Mouse (Mus musculus): ENCODE data around the gene Ngfr.

Ngfr gene

DNA sequence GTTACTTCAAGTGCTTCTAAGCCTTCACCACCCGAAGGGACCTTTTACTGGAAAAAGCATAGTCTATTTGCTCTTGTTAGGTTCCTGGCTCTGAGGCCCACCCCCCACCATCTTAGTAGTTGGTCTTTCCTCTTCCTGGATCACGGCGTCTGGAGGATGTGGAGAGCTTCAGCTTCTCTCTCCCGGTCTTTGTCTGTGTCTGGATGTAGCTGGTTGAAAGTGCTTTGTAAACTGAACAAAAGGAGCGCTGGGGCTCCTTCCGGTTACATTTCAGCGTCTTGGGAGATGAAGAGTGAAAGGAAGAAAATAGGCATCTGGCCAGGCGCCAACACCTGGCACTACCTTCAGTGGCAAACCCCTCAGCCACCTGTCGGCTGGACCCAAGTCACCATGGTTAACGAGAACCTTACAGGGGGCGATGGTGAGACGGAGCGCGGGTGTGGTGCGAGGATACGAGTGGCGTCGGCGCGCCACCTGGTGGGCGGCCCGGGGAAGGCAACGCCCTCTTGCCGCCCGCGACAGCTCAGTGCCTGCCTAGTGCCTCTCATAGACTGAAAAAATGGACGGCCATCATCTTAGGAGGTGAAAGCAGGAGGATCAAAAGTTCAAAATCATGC is 67.0 kb downstream of the Ngfr start:
- DNase-seq (ENCODE audit: low read depth) = peak; percentile 93

DNA sequence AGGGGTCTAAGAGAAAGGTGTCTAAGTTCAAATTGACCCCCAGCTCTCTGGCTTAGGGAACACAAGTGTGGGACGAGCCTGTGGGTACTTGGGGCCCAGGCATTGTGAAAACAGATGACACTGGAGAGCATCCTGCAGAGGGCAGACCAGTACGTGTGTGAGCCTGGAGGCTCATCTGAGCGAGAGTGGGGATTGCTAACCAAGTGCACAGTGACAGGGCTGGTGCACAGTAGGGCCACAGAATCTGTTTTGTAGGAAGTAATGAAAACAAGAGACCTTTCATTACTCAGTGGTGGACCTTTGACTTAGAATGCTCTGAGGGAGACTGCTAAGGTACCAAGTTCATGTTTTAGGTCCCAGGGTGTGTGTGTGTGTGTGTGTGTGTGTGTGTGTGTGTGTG is 67.5 kb downstream of the Ngfr start:
- no peak for DNase-seq (ENCODE audit: low read depth)

DNA sequence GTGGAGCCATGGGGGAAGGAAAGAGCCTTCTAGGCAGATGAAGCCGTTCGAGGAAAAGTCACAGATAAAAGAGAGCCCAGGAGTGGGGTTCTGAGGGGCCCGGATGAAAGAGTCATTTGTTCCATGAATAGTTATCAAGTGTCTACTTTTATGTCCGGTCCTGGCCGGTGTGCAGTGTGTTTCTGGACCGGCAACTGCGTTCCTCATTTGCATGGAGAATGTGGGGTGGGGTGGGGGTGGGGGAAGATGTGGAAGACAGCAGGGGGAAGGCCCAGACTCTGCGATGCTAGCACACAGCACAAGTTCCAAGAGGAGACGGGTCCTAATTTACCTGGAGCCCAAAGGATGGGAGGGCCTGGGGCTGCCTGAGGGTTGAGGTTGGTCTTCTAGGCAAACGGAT is 68.2 kb downstream of the Ngfr start:
- no peak for DNase-seq (ENCODE audit: low read depth)

Data from NIH3T3 (cell line).